Comparison of ENCODE assay signal across 24 mouse cellular contexts in the genomic region with DNA sequence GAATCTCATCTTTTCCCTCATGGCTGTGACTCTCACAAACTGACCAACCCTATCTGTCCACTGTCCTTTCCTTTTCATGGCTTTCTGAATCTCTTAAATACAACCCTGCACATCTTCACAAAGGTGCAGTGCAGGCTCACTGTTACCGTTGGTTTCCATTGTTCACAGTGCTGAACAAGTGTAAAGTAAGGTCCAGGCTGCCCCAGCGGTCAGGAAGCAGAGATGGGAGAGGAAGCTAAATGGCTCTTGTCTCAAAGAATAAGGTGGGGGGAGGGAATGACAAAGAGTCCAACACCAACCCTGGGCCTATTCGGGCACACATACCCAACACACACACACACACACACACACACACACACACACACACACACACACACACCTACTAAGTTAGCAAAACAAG. TPM values are rescaled to one million over a fixed set of nuclear protein-coding genes. Genes with fewer than 3 reads are reported as not detected.
"Had no signal": no experiment of that assay in that cellular context is flagged by ENCODE, and none has a peak within 500 bp of the region (broad histone marks: within the 10 kb centered on the region; RNA-seq: fewer than 3 reads in every experiment).

No protein-coding gene starts in this region.

- H3K27ac ChIP-seq: embryonic facial prominence, embryonic 10.5 days; embryonic facial prominence, embryonic 12.5 days; embryonic facial prominence, embryonic 13.5 days; embryonic facial prominence, embryonic 15.5 days; forebrain, embryonic 10.5 days; forebrain, embryonic 12.5 days; forebrain, embryonic 13.5 days; forebrain, embryonic 15.5 days; gastrocnemius, adult 2 months; heart, embryonic 10.5 days had no signal

- H3K4me3 ChIP-seq: embryonic facial prominence, embryonic 10.5 days; embryonic facial prominence, embryonic 12.5 days; embryonic facial prominence, embryonic 13.5 days; embryonic facial prominence, embryonic 15.5 days; erythroblast, embryonic 14.5 days; forebrain, embryonic 10.5 days; forebrain, embryonic 12.5 days; forebrain, embryonic 13.5 days; forebrain, embryonic 15.5 days; gastrocnemius, adult 2 months; heart, adult 2 months; heart, embryonic 10.5 days had no signal

- H3K9me3 ChIP-seq: embryonic facial prominence, embryonic 10.5 days; embryonic facial prominence, embryonic 12.5 days; embryonic facial prominence, embryonic 13.5 days; embryonic facial prominence, embryonic 15.5 days; forebrain, embryonic 10.5 days; forebrain, embryonic 12.5 days; forebrain, embryonic 13.5 days; forebrain, embryonic 15.5 days; heart, embryonic 10.5 days had no signal

- H3K36me3 ChIP-seq: embryonic facial prominence, embryonic 10.5 days; embryonic facial prominence, embryonic 12.5 days; embryonic facial prominence, embryonic 13.5 days; embryonic facial prominence, embryonic 15.5 days; forebrain, embryonic 10.5 days; forebrain, embryonic 12.5 days; forebrain, embryonic 15.5 days; heart, embryonic 10.5 days had no signal

- H3K9ac ChIP-seq: embryonic facial prominence, embryonic 12.5 days; embryonic facial prominence, embryonic 13.5 days; embryonic facial prominence, embryonic 15.5 days; forebrain, embryonic 12.5 days; forebrain, embryonic 13.5 days; forebrain, embryonic 15.5 days; forebrain, postnatal 0 days had no signal

- DNase-seq: cerebellum, adult 9-11 months; cerebellum, postnatal 10 days; cerebellum, postnatal 14 days; cerebellum, postnatal 25 days; cerebellum, postnatal 36 days; forebrain, postnatal 0 days; gastrocnemius, adult 2 months; gastrocnemius, postnatal 10 days; gastrocnemius, postnatal 14 days; gastrocnemius, postnatal 25 days; gastrocnemius, postnatal 36 days; heart, adult 11 months; heart, adult 18-20 months; heart, adult 2 months had no signal

- H3K27me3 ChIP-seq: embryonic facial prominence, embryonic 13.5 days; embryonic facial prominence, embryonic 15.5 days; forebrain, embryonic 12.5 days; forebrain, embryonic 15.5 days had no signal

RNA-seq across cellular contexts. Expression of a gene that starts 24.0 kb away (rescaled TPM):
- polyA plus RNA-seq: erythroblast, embryonic 14.5 days had no signal
